Mouse (Mus musculus) thymus, postnatal 4 days (tissue): ENCODE results near the gene Klra5.
"Not testable (repeated sequence)": the region's sequence is repeated elsewhere in the genome, so short reads cannot be mapped to it uniquely, and the experiment has no call there.

Experiments used
- DNase-seq: peaks from one replicate; pipeline ENCODE4 v3.0.0; 2021

The Klra5 gene

GRCm38 (mm10) chr6:129917476-129917946 lies at the start of gene Klra5:
Gene Klra5 (minus strand): TSS chr6:129917650.
- DNase-seq = not testable (repeated sequence)

DNA sequence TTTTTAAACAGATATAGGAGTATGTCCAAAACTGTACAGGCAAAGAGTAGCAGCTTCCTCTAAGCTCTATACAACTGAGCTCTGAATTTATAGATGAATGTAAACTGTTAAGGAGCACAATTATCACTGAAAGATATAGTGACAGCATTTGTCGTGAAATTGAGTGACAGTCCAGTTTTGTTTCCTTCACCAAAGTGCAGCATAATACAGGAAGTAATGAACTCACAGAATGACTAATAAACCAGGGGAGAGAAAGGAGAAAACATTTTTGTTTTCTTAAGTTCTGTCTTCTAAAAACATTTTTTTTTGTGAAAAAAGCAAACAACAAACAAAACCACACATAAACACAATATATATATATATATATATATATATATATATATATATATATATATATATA lies 454 bp downstream of the Klra5 start:
- DNase-seq = no peak

DNA sequence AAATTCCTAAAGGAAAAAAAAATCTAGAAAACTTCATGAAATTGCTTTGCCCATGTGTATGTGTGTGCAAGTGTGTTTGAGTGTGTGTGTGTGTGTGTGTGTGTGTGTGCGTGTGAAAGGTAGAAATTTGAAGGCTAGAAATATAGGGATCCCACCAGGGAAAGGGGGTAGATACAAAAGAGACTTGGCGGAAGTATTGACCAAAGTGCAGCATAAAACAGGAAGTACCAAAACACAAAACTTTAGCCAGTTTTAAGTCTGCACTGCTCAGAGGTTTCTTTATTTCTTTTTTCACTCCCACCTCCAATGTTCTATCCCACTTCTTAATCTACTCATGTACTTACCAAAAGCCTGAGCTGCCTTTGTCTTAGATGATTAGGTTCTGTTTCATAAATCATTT lies 34.9 kb downstream of the Klra5 start:
- no peak for DNase-seq

- no peak for DNase-seq
These were observed 40.9 kb downstream of the Klra5 start, which contains the start of gene Klra17 for GRCm38 (mm10) chr6:129876549-129876948. Gene Klra17 (minus strand): TSS chr6:129876672.

GRCm38 (mm10) chr6:129862349-129862748 lies 55.1 kb downstream of the Klra5 start, which contains the start of gene Gm17631:
Gene Gm17631 (plus strand): TSS chr6:129862649.
- not testable (repeated sequence) for DNase-seq
